In genomic region chr14:77608182-77608839, GRCm38 (mm10) we compare ENCODE assay signal across 16 mouse cellular contexts.
DNase-seq lines count a peak whose midpoint lies in the region; ATAC-seq and TF ChIP-seq lines count a peak whose summit lies in the region.
"Had no signal": no experiment of that assay in that cellular context is flagged by ENCODE, and none has a peak within 500 bp of the region (broad histone marks: within the 10 kb centered on the region; RNA-seq: fewer than 3 reads in every experiment).

No protein-coding gene starts in this region.

- peaks cover 4% of the 10 kb centered on the region; the same call in 1 of the 2 replicates for H3K36me3 ChIP-seq in midbrain, postnatal 0 days (ENCODE audit: insufficient read depth, low read length)
- peaks cover 11% of the 10 kb centered on the region for H3K36me3 ChIP-seq in midbrain, embryonic 16.5 days (ENCODE audit: control insufficient read depth, insufficient read depth, low read length)
- H3K36me3 ChIP-seq: limb, embryonic 10.5 days; liver, embryonic 15.5 days had no signal

- no peaks in the 10 kb centered on the region for H3K9me3 ChIP-seq in midbrain, postnatal 0 days (ENCODE audit: low read length)
- no peaks in the 10 kb centered on the region for H3K9me3 ChIP-seq in midbrain, embryonic 16.5 days (replicated peaks; ENCODE audit: control insufficient read depth, low read length, poor library complexity, severe bottlenecking)
- H3K9me3 ChIP-seq: forebrain, embryonic 15.5 days; hindbrain, embryonic 13.5 days; limb, embryonic 10.5 days; liver, embryonic 15.5 days; midbrain, embryonic 12.5 days had no signal

- no peak overlapping the region for H3K4me3 ChIP-seq in midbrain, postnatal 0 days (ENCODE audit: low read depth, low read length)
- H3K4me3 ChIP-seq in midbrain, embryonic 16.5 days (ENCODE audit: low read depth, low read length): no peak overlapping the region
- H3K4me3 ChIP-seq: forebrain, embryonic 15.5 days; hindbrain, embryonic 13.5 days; limb, embryonic 10.5 days; liver, embryonic 15.5 days; midbrain, embryonic 12.5 days had no signal

- no peak overlapping the region for H3K9ac ChIP-seq in midbrain, postnatal 0 days (replicated peaks; ENCODE audit: low read length, poor library complexity, severe bottlenecking)
- no peak overlapping the region for H3K9ac ChIP-seq in midbrain, embryonic 16.5 days (ENCODE audit: low read depth, low read length)
- H3K9ac ChIP-seq: forebrain, embryonic 15.5 days; hindbrain, embryonic 13.5 days; liver, embryonic 15.5 days; midbrain, embryonic 12.5 days had no signal

- 87% methylated on average over 5 of the region's 5 CpGs for WGBS in midbrain, postnatal 0 days
- 89% methylated on average over 5 of the region's 5 CpGs for WGBS in midbrain, embryonic 16.5 days

- ATAC-seq in midbrain, postnatal 0 days (ENCODE audit: low FRiP score): no peak
- no peak for ATAC-seq in midbrain, embryonic 16.5 days
- ATAC-seq: forebrain, embryonic 15.5 days had no signal

- no peaks in the 10 kb centered on the region for H3K4me1 ChIP-seq in midbrain, postnatal 0 days (ENCODE audit: insufficient read depth, low read length)
- H3K4me1 ChIP-seq in midbrain, embryonic 16.5 days (ENCODE audit: control insufficient read depth, insufficient read depth, low read length): no peaks in the 10 kb centered on the region
- H3K4me1 ChIP-seq: hindbrain, embryonic 13.5 days; liver, embryonic 15.5 days; midbrain, embryonic 12.5 days had no signal

- no peak overlapping the region for H3K27ac ChIP-seq in midbrain, postnatal 0 days (ENCODE audit: low read depth, low read length)
- no peak overlapping the region for H3K27ac ChIP-seq in midbrain, embryonic 16.5 days (ENCODE audit: low read length)
- H3K27ac ChIP-seq: forebrain, embryonic 15.5 days; hindbrain, embryonic 13.5 days; limb, embryonic 10.5 days; liver, embryonic 15.5 days; midbrain, embryonic 12.5 days had no signal

- DNase-seq in adrenal gland, adult (ENCODE audit: inconsistent age in 2 of 2, low spot score in 1 of 2): peak; percentile 59 to 75
- DNase-seq in adrenal gland, postnatal 4 days (ENCODE audit: low spot score in 2 of 2): no peak
- DNase-seq in layer of hippocampus, adult 18-20 months (ENCODE audit: low spot score in 2 of 2): peak; percentile 34 to 39
- no peak for DNase-seq in layer of hippocampus, postnatal 10 days (ENCODE audit: low spot score in 2 of 2)
- DNase-seq in 3134 (ENCODE audit: extremely low read depth, insufficient read length, low spot score): peak; percentile 75
- DNase-seq in brain, adult 2 months (ENCODE audit: low read depth, low spot score): peak; percentile 86
- DNase-seq in midbrain, postnatal 0 days (ENCODE audit: low spot score): no peak
- DNase-seq: embryo, embryonic 11 days; kidney, adult 11 months; kidney, postnatal 4 days had no signal

- no peaks in the 10 kb centered on the region for H3K27me3 ChIP-seq in midbrain, postnatal 0 days (ENCODE audit: insufficient read depth, low read length)
- no peaks in the 10 kb centered on the region for H3K27me3 ChIP-seq in midbrain, embryonic 16.5 days (ENCODE audit: control insufficient read depth, insufficient read depth, low read depth, low read length)
- H3K27me3 ChIP-seq: forebrain, embryonic 15.5 days; hindbrain, embryonic 13.5 days; liver, embryonic 15.5 days; midbrain, embryonic 12.5 days had no signal

- no peak overlapping the region for H3K4me2 ChIP-seq in midbrain, postnatal 0 days (ENCODE audit: low read depth, low read length, poor library complexity, severe bottlenecking)
- no peak overlapping the region for H3K4me2 ChIP-seq in midbrain, embryonic 16.5 days (ENCODE audit: low read length)
- H3K4me2 ChIP-seq: forebrain, embryonic 15.5 days; hindbrain, embryonic 13.5 days; liver, embryonic 15.5 days; midbrain, embryonic 12.5 days had no signal

- no peak for TF ChIP-seq CTCF in midbrain, postnatal 0 days (IDR thresholded peaks at IDR 0.05)

Comparison
In these comparisons a context has a peak if more than half of its experiments do, and no peak if none do; other contexts are left out.
1. DNase-seq: peak in adrenal gland, adult (2 of 2), layer of hippocampus, adult 18-20 months (2 of 2), 3134 (single experiment) and brain, adult 2 months (single experiment); none in adrenal gland, postnatal 4 days (0 of 2), layer of hippocampus, postnatal 10 days (0 of 2) and midbrain, postnatal 0 days (single experiment).